Mouse (Mus musculus) forebrain, embryonic 14.5 days (tissue): ENCODE results near the gene Ccn2. TPM values are rescaled to one million over a fixed set of nuclear protein-coding genes. Genes with fewer than 3 reads are reported as not detected.

Experiments
- ATAC-seq: fragments of 200-750 bp; cut with Nextera tagmentation; 2 replicates; pipeline ENCODE4 v1.8.0; 2017; ENCODE audit warnings: mild to moderate bottlenecking, moderate library complexity
- DNase-seq: peaks from one replicate; pipeline ENCODE4 v3.0.0-alpha.2; 2015; ENCODE audit warnings: low spot score
- H3K27ac ChIP-seq: fragments of 300-500 bp; sonication (generic); 2 replicates; pipeline ENCODE4 v1.5.1; 2014; ENCODE audit warnings: low read depth, mild to moderate bottlenecking, control low read depth, low read length, moderate library complexity
- H3K27me3 ChIP-seq: fragments of 300-500 bp; sonication (generic); replicated peaks from 2 replicates; pipeline ENCODE4 v1.6.1; 2014; ENCODE audit warnings: low read length, control low read depth, mixed read lengths; ENCODE audit not compliant: control insufficient read depth, insufficient read depth
- H3K36me3 ChIP-seq: fragments of 300-500 bp; sonication (generic); 2 replicates; pipeline ENCODE4 v1.6.1; 2014; ENCODE audit warnings: low read length, control low read depth; ENCODE audit not compliant: control insufficient read depth, insufficient read depth
- H3K4me1 ChIP-seq: fragments of 300-500 bp; sonication (generic); 2 replicates; pipeline ENCODE4 v1.6.1; 2014; ENCODE audit warnings: antibody characterized with exemption, low read length, control low read depth; ENCODE audit not compliant: control insufficient read depth, insufficient read depth
- H3K4me2 ChIP-seq: fragments of 300-500 bp; sonication (generic); 2 replicates; pipeline ENCODE4 v1.6.1; 2014; ENCODE audit warnings: mild to moderate bottlenecking, control low read depth, low read length
- H3K4me3 ChIP-seq: fragments of 300-500 bp; sonication (generic); 2 replicates; pipeline ENCODE4 v1.5.1; 2014; ENCODE audit warnings: low read depth, low read length, control low read depth
- H3K9ac ChIP-seq: fragments of 300-500 bp; sonication (generic); 2 replicates; pipeline ENCODE4 v1.6.1; 2014; ENCODE audit warnings: mild to moderate bottlenecking, low read length, control low read depth, moderate library complexity
- H3K9me3 ChIP-seq: fragments of 300-500 bp; sonication (generic); replicated peaks from 2 replicates; pipeline ENCODE4 v1.6.1; 2016; ENCODE audit warnings: low read length, control low read depth, mixed read lengths; ENCODE audit not compliant: control insufficient read depth
- WGBS: fragments of 180-500 bp; shearing (Covaris S2); extraction: QIAGEN DNeasy Blood & Tissue Kit; methylation state at CpG from one replicate; pipeline ENCODE4 v1.1.7; 2014; 5-methylcytosine and 5-hydroxymethylcytosine counted together
- polyA plus RNA-seq: library from polyadenylated mRNA; unstranded; fragments of >200 nt; fragmentation: Nextera tagmentation; extraction: Ambion mirVana; gene quantifications from 2 replicates; pipeline ENCODE4 v1.2.1, GENCODE M21; 2014

Ccn2 gene
- polyA plus RNA-seq, 1 experiment from 2014 or later, result 2.4 TPM

DNA sequence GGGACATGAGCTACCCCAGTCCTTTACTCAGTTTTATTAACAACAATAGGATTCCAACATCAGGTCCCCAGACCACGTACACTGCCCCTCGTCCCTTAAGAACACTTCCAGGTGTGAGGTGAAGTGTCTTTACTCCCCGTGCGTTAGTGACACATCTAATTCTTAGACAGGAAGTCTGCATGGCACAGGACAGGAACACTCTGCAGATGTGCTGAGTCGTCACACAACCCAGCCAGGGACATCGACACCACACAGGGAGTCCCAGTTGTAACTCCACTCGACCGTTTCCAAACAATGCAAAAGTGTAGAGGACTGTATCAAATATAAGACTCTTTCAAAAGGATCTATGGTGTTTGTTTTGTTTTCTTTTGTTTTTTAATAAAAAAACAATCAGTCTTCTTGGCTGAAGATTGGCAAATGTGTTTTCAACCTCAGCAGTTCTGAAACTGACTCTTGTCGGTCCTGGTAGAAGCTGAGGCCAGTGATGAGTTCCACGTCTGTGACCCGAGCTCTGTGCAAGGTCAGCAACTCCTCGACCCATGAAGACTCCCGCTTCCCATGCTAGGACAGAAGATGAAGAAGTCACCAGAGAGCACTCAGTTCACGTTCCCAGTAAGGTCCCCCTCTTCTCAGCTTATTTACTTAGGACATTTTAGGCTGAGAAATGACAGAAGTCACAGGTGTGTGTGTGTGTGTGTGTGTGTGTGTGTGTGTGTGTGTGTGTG lies 46.3 kb downstream of the Ccn2 start:
- Histone ChIP-seq H3K4me3 (no peak overlapping the region), H3K9me3 (no peaks in the 10 kb centered on the region), H3K27me3 (no peaks in the 10 kb centered on the region), H3K4me1 (no peaks in the 10 kb centered on the region), H3K9ac (no peak overlapping the region), H3K36me3 (no peaks in the 10 kb centered on the region), H3K27ac (no peak overlapping the region), H3K4me2 (no peak overlapping the region)
- no peak for ATAC-seq
- no peak for DNase-seq
- WGBS, result 87% methylated on average over 14 of the region's 14 CpGs

DNA sequence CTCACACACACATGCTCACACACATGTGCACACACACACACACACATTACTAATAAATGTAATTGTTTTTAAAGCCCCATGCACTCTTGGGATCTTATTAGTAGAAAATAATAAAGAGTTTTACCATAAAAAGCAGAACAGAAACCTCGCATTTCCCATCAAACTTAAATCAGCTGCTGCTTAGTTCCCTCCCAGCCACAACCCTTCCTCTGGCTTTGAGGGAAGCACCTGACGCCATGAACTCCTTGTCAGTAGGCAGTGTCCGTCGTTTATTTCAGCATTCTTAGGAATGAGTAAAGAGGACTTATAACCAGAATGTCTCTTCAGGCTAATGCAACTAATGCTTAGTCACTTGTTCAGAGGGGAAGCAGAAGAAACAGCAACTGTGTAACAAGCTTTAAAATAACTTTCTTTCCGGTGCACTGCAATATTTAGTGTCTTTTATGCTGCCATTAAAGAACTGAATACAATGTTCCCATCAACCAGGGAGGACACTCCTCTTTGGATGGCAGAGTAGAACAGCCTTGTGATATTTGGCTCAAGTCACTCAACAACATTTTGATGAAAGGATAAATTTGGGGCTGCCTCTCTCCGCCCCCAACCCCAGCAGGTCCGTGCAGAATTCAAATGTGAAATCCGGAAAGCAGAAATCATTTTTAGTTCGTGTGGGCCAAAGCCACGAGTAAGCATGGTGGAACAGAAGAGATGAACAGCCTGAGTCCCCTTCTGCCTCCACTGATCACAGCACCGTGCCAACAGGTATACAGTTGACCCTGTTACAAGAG lies 47.7 kb downstream of the Ccn2 start:
- H3K4me3 ChIP-seq, result no peak overlapping the region
- no peaks in the 10 kb centered on the region for H3K27me3 ChIP-seq
- H3K36me3 ChIP-seq, result no peaks in the 10 kb centered on the region
- no peak overlapping the region for H3K4me2 ChIP-seq
- WGBS, result 91% methylated on average over 11 of the region's 11 CpGs
- no peaks in the 10 kb centered on the region for H3K9me3 ChIP-seq
- H3K27ac ChIP-seq, result no peak overlapping the region
- DNase-seq, result no peak
- no peaks in the 10 kb centered on the region for H3K4me1 ChIP-seq
- H3K9ac ChIP-seq, result no peak overlapping the region
- ATAC-seq, result no peak

DNA sequence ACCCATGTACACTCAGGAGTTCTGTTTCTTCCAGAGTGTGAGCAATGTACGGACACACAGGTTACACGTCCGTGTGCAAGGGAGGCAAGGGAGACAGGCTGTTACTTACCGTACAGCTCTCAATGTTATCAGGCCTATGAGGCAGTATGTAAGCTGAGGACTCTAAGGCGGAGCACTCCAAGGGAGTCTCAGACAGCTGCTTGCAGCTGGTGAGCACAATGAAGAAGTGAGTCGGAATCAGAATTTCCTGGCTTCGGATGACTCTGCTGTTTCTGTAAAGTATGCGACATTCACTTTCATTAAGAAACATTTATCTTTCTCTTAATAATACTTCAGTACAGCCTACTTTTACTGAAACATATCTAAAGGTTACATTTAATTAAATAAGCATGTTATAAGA lies 49.9 kb downstream of the Ccn2 start:
- Histone ChIP-seq H3K4me3 (no peak overlapping the region), H3K27me3 (no peaks in the 10 kb centered on the region), H3K4me1 (no peaks in the 10 kb centered on the region), H3K9ac (no peak overlapping the region), H3K9me3 (no peaks in the 10 kb centered on the region), H3K4me2 (no peak overlapping the region), H3K36me3 (no peaks in the 10 kb centered on the region), H3K27ac (no peak overlapping the region)
- 95% methylated on average over 8 of the region's 8 CpGs for WGBS
- DNase-seq, result no peak
- no peak for ATAC-seq

Other genes with a start within 250 kb of the Ccn2 start
- gene Enpp1, start 116.7 kb downstream of the Ccn2 start, polyA plus RNA-seq, result 1.9 and 2.9 TPM in 2 replicates
- gene Enpp3, start 247.4 kb downstream of the Ccn2 start, polyA plus RNA-seq, result 2.0 and 3.2 TPM in 2 replicates